Mouse (Mus musculus) olfactory bulb, adult 2 months (tissue): ENCODE data around the gene Iqsec1. TPM values are rescaled to one million over a fixed set of nuclear protein-coding genes. Genes with fewer than 3 reads are reported as not detected.

Experiments used
- H3K27ac ChIP-seq: fragments of 200-500 bp; 2 replicates; pipeline ENCODE4 v1.5.1; 2012; ENCODE audit warnings: low read depth, low read length; ENCODE audit not compliant: insufficient read depth
- H3K4me1 ChIP-seq: fragments of 200-500 bp; 2 replicates; pipeline ENCODE4 v1.6.1; 2012; ENCODE audit warnings: low read length; ENCODE audit not compliant: control insufficient read depth, insufficient read depth
- H3K4me3 ChIP-seq: fragments of 200-500 bp; 2 replicates; pipeline ENCODE4 v1.5.1; 2012; ENCODE audit warnings: mild to moderate bottlenecking, low read depth, low read length, moderate library complexity; ENCODE audit not compliant: insufficient read depth
- CTCF ChIP-seq: fragments of 200-500 bp; IDR thresholded peaks from 2 replicates; pipeline ENCODE4 v1.5.1; 2012; ENCODE audit warnings: low read depth, mild to moderate bottlenecking, low read length, moderate library complexity; ENCODE audit not compliant: insufficient read depth
- POLR2A ChIP-seq: fragments of 200-500 bp; IDR thresholded peaks from 2 replicates; pipeline ENCODE4 v1.6.1; 2012; ENCODE audit warnings: mild to moderate bottlenecking, low read depth, low read length, moderate library complexity; ENCODE audit not compliant: insufficient read depth
- WGBS: fragments of 180-500 bp; shearing (Covaris S2); methylation state at CpG from one replicate; pipeline ENCODE4 v1.1.7; 2018; 5-methylcytosine and 5-hydroxymethylcytosine counted together
- polyA plus RNA-seq: library from polyadenylated mRNA; stranded (reverse); fragments of >200 nt; gene quantifications from 2 replicates; pipeline ENCODE4 v1.2.4, GENCODE M21; 2012; ENCODE audit warnings: low replicate concordance; ENCODE audit not compliant: missing spikeins, insufficient read depth, insufficient read length

The Iqsec1 gene
- polyA plus RNA-seq, 1 experiment = not detected

- peaks cover 21% of the 10 kb centered on the region for H3K4me1 ChIP-seq
- H3K27ac ChIP-seq = no peak overlapping the region
- no peak overlapping the region for H3K4me3 ChIP-seq
- TF ChIP-seq POLR2A (no peak), CTCF (no peak)
- WGBS = 82% methylated on average over 3 of the region's 3 CpGs
These were observed 270.0 kb downstream of the Iqsec1 start for GRCm38 (mm10) chr6:90718477-90718876.

- no peak overlapping the region for H3K27ac ChIP-seq
- peaks cover 25% of the 10 kb centered on the region for H3K4me1 ChIP-seq
- TF ChIP-seq POLR2A (no peak), CTCF (no peak)
- WGBS = 48% methylated on average over 1 of the region's 1 CpGs
- no peak overlapping the region for H3K4me3 ChIP-seq
These were observed 270.8 kb downstream of the Iqsec1 start for GRCm38 (mm10) chr6:90717711-90718110.

GRCm38 (mm10) chr6:90716853-90717252 lies 271.6 kb downstream of the Iqsec1 start:
- Histone ChIP-seq H3K27ac (no peak overlapping the region), H3K4me3 (no peak overlapping the region), H3K4me1 (peaks cover 25% of the 10 kb centered on the region)
- no peak for TF ChIP-seq CTCF
- TF ChIP-seq POLR2A = no peak
- 77% methylated on average over 4 of the region's 4 CpGs for WGBS

- peak overlapping the region; percentile 49 for H3K4me3 ChIP-seq
- 17% methylated on average over 49 of the region's 49 CpGs for WGBS
- no peak overlapping the region for H3K27ac ChIP-seq
- no peak for TF ChIP-seq CTCF
- no peak for TF ChIP-seq POLR2A
- peaks cover 30% of the 10 kb centered on the region for H3K4me1 ChIP-seq
These were observed 272.3 kb downstream of the Iqsec1 start for GRCm38 (mm10) chr6:90716066-90716704.

- H3K4me1 ChIP-seq = peaks cover 30% of the 10 kb centered on the region
- H3K4me3 ChIP-seq = no peak overlapping the region
- TF ChIP-seq POLR2A (no peak), CTCF (no peak)
- no peak overlapping the region for H3K27ac ChIP-seq
- WGBS = 84% methylated on average over 4 of the region's 4 CpGs
These were observed 273.1 kb downstream of the Iqsec1 start for GRCm38 (mm10) chr6:90715245-90715905.

- no peak overlapping the region for H3K27ac ChIP-seq
- H3K4me3 ChIP-seq = no peak overlapping the region
- no peak for TF ChIP-seq POLR2A
- no peak for TF ChIP-seq CTCF
- 57% methylated on average over 3 of the region's 3 CpGs for WGBS
- peaks cover 36% of the 10 kb centered on the region for H3K4me1 ChIP-seq
These were observed 274.8 kb downstream of the Iqsec1 start for GRCm38 (mm10) chr6:90713650-90714049.

GRCm38 (mm10) chr6:90712486-90713480 lies 275.7 kb downstream of the Iqsec1 start:
- H3K27ac ChIP-seq = no peak overlapping the region; the same call in 1 of the 2 replicates
- no peak for TF ChIP-seq POLR2A
- TF ChIP-seq CTCF = no peak
- WGBS = 62% methylated on average over 8 of the region's 8 CpGs

GRCm38 (mm10) chr6:90712063-90712462 lies 276.4 kb downstream of the Iqsec1 start:
- Histone ChIP-seq H3K27ac (no peak overlapping the region), H3K4me3 (no peak overlapping the region), H3K4me1 (peaks cover 39% of the 10 kb centered on the region)
- TF ChIP-seq CTCF = no peak
- no peak for TF ChIP-seq POLR2A
- WGBS = 73% methylated on average over 3 of the region's 3 CpGs

More at GRCm38 (mm10) chr6:90712486-90713480, 275.7 kb downstream of the Iqsec1 start:
- Histone ChIP-seq H3K4me1 (peaks cover 33% of the 10 kb centered on the region), H3K4me3 (no peak overlapping the region)
